Mouse (Mus musculus) liver, embryonic 16.5 days (tissue): ENCODE measurements around the gene Supt6. TPM values are rescaled to one million over a fixed set of nuclear protein-coding genes. Genes with fewer than 3 reads are reported as not detected.

Experiments
- ATAC-seq: fragments of 200-750 bp; cut with Nextera tagmentation; 2 replicates; pipeline ENCODE4 v1.8.0; 2017; ENCODE audit warnings: low read depth, mild to moderate bottlenecking, moderate number of reproducible peaks, moderate library complexity
- H3K27ac ChIP-seq: fragments of 300-500 bp; sonication (generic); 2 replicates; pipeline ENCODE4 v1.5.1; 2014; ENCODE audit warnings: mild to moderate bottlenecking, low read length
- H3K27me3 ChIP-seq: fragments of 300-500 bp; sonication (generic); 2 replicates; pipeline ENCODE4 v1.6.1; 2014; ENCODE audit warnings: low read depth, low read length, mixed read lengths; ENCODE audit not compliant: control insufficient read depth, insufficient read depth
- H3K36me3 ChIP-seq: fragments of 300-500 bp; sonication (generic); 2 replicates; pipeline ENCODE4 v1.6.1; 2014; ENCODE audit warnings: mild to moderate bottlenecking; ENCODE audit not compliant: control insufficient read depth, insufficient read depth
- H3K4me1 ChIP-seq: fragments of 300-500 bp; sonication (generic); 2 replicates; pipeline ENCODE4 v1.6.1; 2014; ENCODE audit warnings: low read depth, low read length, mixed read lengths; ENCODE audit not compliant: control insufficient read depth
- H3K4me2 ChIP-seq: fragments of 300-500 bp; sonication (generic); 2 replicates; pipeline ENCODE4 v1.6.1; 2014; ENCODE audit warnings: low read depth, low read length, mixed read lengths
- H3K4me3 ChIP-seq: fragments of 300-500 bp; sonication (generic); 2 replicates; pipeline ENCODE4 v1.5.1; 2014; ENCODE audit warnings: low read depth, mild to moderate bottlenecking, low read length
- H3K9ac ChIP-seq: fragments of 300-500 bp; sonication (generic); 2 replicates; pipeline ENCODE4 v1.6.1; 2014; ENCODE audit warnings: low read depth, low read length
- H3K9me3 ChIP-seq: fragments of 300-500 bp; sonication (generic); replicated peaks from 2 replicates; pipeline ENCODE4 v1.6.1; 2016; ENCODE audit warnings: low read length; ENCODE audit not compliant: control insufficient read depth
- WGBS: fragments of 180-500 bp; shearing (Covaris S2); extraction: QIAGEN DNeasy Blood & Tissue Kit; methylation state at CpG from one replicate; pipeline ENCODE4 v1.1.7; 2014; ENCODE audit not compliant: insufficient replicate concordance; 5-methylcytosine and 5-hydroxymethylcytosine counted together
- polyA plus RNA-seq: library from polyadenylated mRNA; unstranded; fragments of >200 nt; fragmentation: Nextera tagmentation; extraction: Ambion mirVana; gene quantifications from 2 replicates; pipeline ENCODE4 v1.2.1, GENCODE M21; 2015

Gene Supt6
- polyA plus RNA-seq, 1 experiment from 2014 or later = 10.3 TPM

GRCm38 (mm10) chr11:78166161-78166560 is 79.6 kb downstream of the Supt6 start:
- peak overlapping the region; percentile 96 for H3K4me3 ChIP-seq

GRCm38 (mm10) chr11:78165761-78166109 is 80.1 kb downstream of the Supt6 start:
- 3% methylated on average over 16 of the region's 16 CpGs for WGBS
- peak overlapping the region; percentile 98 for H3K9ac ChIP-seq
- peak overlapping the region; percentile 89 for H3K27ac ChIP-seq
- peak overlapping the region; percentile 96 for H3K4me3 ChIP-seq
- H3K9me3 ChIP-seq = no peaks in the 10 kb centered on the region
- peak overlapping the region; percentile 100 for H3K4me2 ChIP-seq
- ATAC-seq = peak; percentile 12
- H3K4me1 ChIP-seq = peaks cover 84% of the 10 kb centered on the region
- H3K36me3 ChIP-seq = peaks cover 11% of the 10 kb centered on the region
- no peaks in the 10 kb centered on the region for H3K27me3 ChIP-seq

More at GRCm38 (mm10) chr11:78166161-78166560, 79.6 kb downstream of the Supt6 start:
- peak overlapping the region; percentile 89 for H3K27ac ChIP-seq
- peak overlapping the region; percentile 98 for H3K9ac ChIP-seq
- H3K9me3 ChIP-seq = no peaks in the 10 kb centered on the region
- H3K36me3 ChIP-seq = peaks cover 7% of the 10 kb centered on the region
- 54% methylated on average over 4 of the region's 4 CpGs for WGBS
- no peaks in the 10 kb centered on the region for H3K27me3 ChIP-seq
- peaks cover 83% of the 10 kb centered on the region for H3K4me1 ChIP-seq
- ATAC-seq = no peak
- peak overlapping the region; percentile 100 for H3K4me2 ChIP-seq

- peak within 1 kb of the TSS; percentile 98 for H3K9ac ChIP-seq
- no peaks in the 10 kb centered on the region for H3K27me3 ChIP-seq
- peaks cover 79% of the 10 kb centered on the region for H3K4me1 ChIP-seq
- H3K36me3 ChIP-seq = peaks cover 17% of the 10 kb centered on the region
- H3K27ac ChIP-seq = peak within 1 kb of the TSS; percentile 89
- H3K9me3 ChIP-seq = no peaks in the 10 kb centered on the region
- peak within 1 kb of the TSS; percentile 100 for H3K4me2 ChIP-seq
- WGBS = under 1% methylated on average over 75 of the region's 78 CpGs
- ATAC-seq = peak; percentile 85
- H3K4me3 ChIP-seq = peak within 1 kb of the TSS; percentile 96
These were observed 80.6 kb downstream of the Supt6 start, which contains the start of gene Traf4 for GRCm38 (mm10) chr11:78164924-78165760. TSS of gene Traf4 (minus strand) at chr11:78165589.

- peaks cover 23% of the 10 kb centered on the region for H3K36me3 ChIP-seq
- peak overlapping the region; percentile 100 for H3K4me2 ChIP-seq
- peaks cover 77% of the 10 kb centered on the region for H3K4me1 ChIP-seq
- H3K27ac ChIP-seq = peak overlapping the region; percentile 87
- H3K9ac ChIP-seq = peak overlapping the region; percentile 98
- no peaks in the 10 kb centered on the region for H3K27me3 ChIP-seq
- H3K9me3 ChIP-seq = no peaks in the 10 kb centered on the region
- no peak for ATAC-seq
- WGBS = under 1% methylated on average over 14 of the region's 14 CpGs
- H3K4me3 ChIP-seq = peak overlapping the region; percentile 96
These were observed 81.2 kb downstream of the Supt6 start for GRCm38 (mm10) chr11:78164604-78164923.

GRCm38 (mm10) chr11:78163681-78164603 is 81.8 kb downstream of the Supt6 start:
- ATAC-seq = no peak

GRCm38 (mm10) chr11:78163045-78163444 is 82.7 kb downstream of the Supt6 start:
- WGBS = 90% methylated on average over 2 of the region's 2 CpGs
- Histone ChIP-seq H3K9me3 (no peaks in the 10 kb centered on the region), H3K36me3 (peaks cover 34% of the 10 kb centered on the region), H3K27me3 (no peaks in the 10 kb centered on the region), H3K27ac (peak overlapping the region; percentile 87; the same call in 1 of the 2 replicates), H3K4me3 (peak overlapping the region; percentile 96), H3K4me1 (peaks cover 68% of the 10 kb centered on the region), H3K4me2 (peak overlapping the region; percentile 100), H3K9ac (peak overlapping the region; percentile 98)
- ATAC-seq = no peak

More at GRCm38 (mm10) chr11:78163681-78164603, 81.8 kb downstream of the Supt6 start:
- Histone ChIP-seq H3K36me3 (peaks cover 26% of the 10 kb centered on the region), H3K27ac (peak overlapping the region; percentile 87), H3K9ac (peak overlapping the region; percentile 98), H3K4me3 (peak overlapping the region; percentile 96), H3K4me1 (peaks cover 76% of the 10 kb centered on the region), H3K4me2 (peak overlapping the region; percentile 100), H3K27me3 (no peaks in the 10 kb centered on the region), H3K9me3 (no peaks in the 10 kb centered on the region)
- WGBS = under 1% methylated on average over 22 of the region's 22 CpGs

- H3K27me3 ChIP-seq = no peaks in the 10 kb centered on the region
- H3K27ac ChIP-seq = 0 out of 2 replicates have a peak overlapping the region, but pooled peaks have one; percentile 30
- peak overlapping the region; percentile 96 for H3K4me3 ChIP-seq
- H3K9me3 ChIP-seq = no peaks in the 10 kb centered on the region
- peaks cover 40% of the 10 kb centered on the region for H3K36me3 ChIP-seq
- WGBS = 74% methylated on average over 6 of the region's 6 CpGs
- peaks cover 63% of the 10 kb centered on the region for H3K4me1 ChIP-seq
- ATAC-seq = no peak
- H3K9ac ChIP-seq = 0 out of 2 replicates have a peak overlapping the region, but pooled peaks have one; percentile 98
- peak overlapping the region; percentile 100 for H3K4me2 ChIP-seq
These were observed 83.3 kb downstream of the Supt6 start for GRCm38 (mm10) chr11:78162504-78162903.

- H3K4me1 ChIP-seq = peaks cover 58% of the 10 kb centered on the region
- no peaks in the 10 kb centered on the region for H3K9me3 ChIP-seq
- H3K4me2 ChIP-seq = no peak overlapping the region
- peaks cover 42% of the 10 kb centered on the region for H3K36me3 ChIP-seq
- H3K9ac ChIP-seq = no peak overlapping the region
- H3K27me3 ChIP-seq = no peaks in the 10 kb centered on the region
- WGBS = 52% methylated on average over 4 of the region's 4 CpGs
- no peak overlapping the region; the same call in 1 of the 2 replicates for H3K27ac ChIP-seq
- no peak for ATAC-seq
- H3K4me3 ChIP-seq = no peak overlapping the region
These were observed 83.8 kb downstream of the Supt6 start for GRCm38 (mm10) chr11:78161968-78162367.
